Mouse (Mus musculus): Measurements from ENCODE around the gene Rnf150. TPM values are rescaled to one million over a fixed set of nuclear protein-coding genes. Genes with fewer than 3 reads are reported as not detected.

The Rnf150 gene
- total and polyA plus RNA-seq, 3 experiments = not detected

DNA sequence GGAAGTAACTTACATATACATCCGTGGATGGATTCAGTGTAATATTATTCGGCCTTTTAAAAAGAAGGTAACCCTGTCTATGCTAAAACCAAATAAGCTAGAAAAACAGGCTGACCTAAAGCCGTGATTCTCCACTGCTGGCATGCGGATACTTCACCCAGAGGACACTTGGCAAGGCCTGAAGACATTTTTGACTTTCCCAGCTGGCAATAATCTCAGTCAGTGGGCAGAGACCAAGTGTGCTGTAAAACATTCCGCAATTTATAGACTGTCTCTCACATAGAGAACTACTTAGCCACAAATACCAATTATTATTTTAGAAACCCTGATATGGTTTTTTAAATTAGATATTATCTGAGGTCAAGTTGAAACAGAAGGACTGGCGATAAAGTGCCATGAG, 202.9 kb downstream of the Rnf150 start:
- Histone ChIP-seq H3K27me3 (ENCODE audit: control insufficient read depth in 1 of 2, insufficient read depth in 2 of 2, low read length in 2 of 2) (no peaks in the 10 kb centered on the region), H3K4me1 (ENCODE audit: control insufficient read depth in 1 of 2, insufficient read depth in 2 of 2, low read length in 2 of 2) (no peaks in the 10 kb centered on the region), H3K36me3 (ENCODE audit: control insufficient read depth in 1 of 2, insufficient read depth in 2 of 2, low read length in 2 of 2) (no peaks in the 10 kb centered on the region), H3K79me2 (ENCODE audit: control insufficient read depth, insufficient read depth, low read length, poor library complexity) (no peaks in the 10 kb centered on the region), H3K9ac (ENCODE audit: control insufficient read depth, low read depth, low read length, poor library complexity, severe bottlenecking) (no peak overlapping the region), H3K4me3 (ENCODE audit: control insufficient read depth in 1 of 2, insufficient read depth in 1 of 2, low read depth in 2 of 2, low read length in 2 of 2) (no peak overlapping the region), H3K27ac (ENCODE audit: control insufficient read depth, low read depth, low read length) (no peak overlapping the region), H3K9me3 (replicated peaks; ENCODE audit: insufficient read depth, low read length) (no peaks in the 10 kb centered on the region)
- DNase-seq (ENCODE audit: low read depth, low spot score) = no peak
- TF ChIP-seq CTCF (IDR thresholded peaks at IDR 0.05 in 2 of 3, conservative IDR thresholded peaks at IDR 0.05 in 1 of 3; ENCODE audit: control insufficient read depth in 1 of 3, insufficient read depth in 1 of 3, low read depth in 2 of 3, low read length in 3 of 3, poor library complexity in 1 of 3, severe bottlenecking in 1 of 3) (no peak), POLR2AphosphoS5 (IDR thresholded peaks at IDR 0.05; ENCODE audit: borderline replicate concordance, low read depth, low read length) (no peak), ETS1 (IDR thresholded peaks at IDR 0.05; ENCODE audit: low read depth, low read length) (no peak), POLR2A (IDR thresholded peaks at IDR 0.05; ENCODE audit: control insufficient read depth in 1 of 2, insufficient read depth in 1 of 2, low read depth in 1 of 2, low read length in 2 of 2, poor library complexity in 1 of 2) (no peak), ZMIZ1 (IDR thresholded peaks at IDR 0.05; ENCODE audit: low read depth, low read length) (no peak), MAZ (IDR thresholded peaks at IDR 0.05; ENCODE audit: low read depth, low read length) (no peak), SIN3A (IDR thresholded peaks at IDR 0.05; ENCODE audit: low read length) (no peak)

DNA sequence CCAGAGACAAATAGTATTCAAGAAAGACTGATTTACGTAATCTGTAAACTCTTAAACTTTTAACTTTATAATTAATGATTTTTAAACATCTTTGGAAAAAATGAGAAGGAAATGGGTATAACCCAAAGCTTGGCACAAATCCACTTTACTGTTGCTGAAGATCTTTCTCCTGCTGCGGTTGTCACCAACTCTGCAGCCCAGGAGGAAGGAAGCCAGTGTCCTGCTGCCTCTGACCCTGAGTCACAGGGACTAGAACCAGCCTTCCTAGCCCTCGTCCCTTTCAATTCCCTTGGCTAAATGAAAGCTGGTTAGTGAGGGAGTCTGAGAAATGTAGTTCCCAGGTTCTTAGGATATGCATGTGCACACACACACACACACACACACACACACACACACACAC, 203.7 kb downstream of the Rnf150 start:
- H3K4me1 ChIP-seq (ENCODE audit: control insufficient read depth in 1 of 2, insufficient read depth in 2 of 2, low read length in 2 of 2) = no peaks in the 10 kb centered on the region
- H3K36me3 ChIP-seq (ENCODE audit: control insufficient read depth in 1 of 2, insufficient read depth in 2 of 2, low read length in 2 of 2) = no peaks in the 10 kb centered on the region
- H3K79me2 ChIP-seq (ENCODE audit: control insufficient read depth, insufficient read depth, low read length, poor library complexity) = no peaks in the 10 kb centered on the region
- no peaks in the 10 kb centered on the region for H3K27me3 ChIP-seq (ENCODE audit: control insufficient read depth in 1 of 2, insufficient read depth in 2 of 2, low read length in 2 of 2)
- no peaks in the 10 kb centered on the region for H3K9me3 ChIP-seq (replicated peaks; ENCODE audit: insufficient read depth, low read length)
- TF ChIP-seq USF2 (IDR thresholded peaks at IDR 0.05; ENCODE audit: borderline replicate concordance in 1 of 2, insufficient read depth in 1 of 2, low read depth in 1 of 2, low read length in 2 of 2) = no peak
- TF ChIP-seq KAT2A (conservative IDR thresholded peaks at IDR 0.05; ENCODE audit: low read depth, low read length) = no peak
- TF ChIP-seq CTCF (IDR thresholded peaks at IDR 0.05 in 2 of 3, conservative IDR thresholded peaks at IDR 0.05 in 1 of 3; ENCODE audit: control insufficient read depth in 1 of 3, insufficient read depth in 1 of 3, low read depth in 2 of 3, low read length in 3 of 3, poor library complexity in 1 of 3, severe bottlenecking in 1 of 3) = no peak
- no peak for TF ChIP-seq POLR2AphosphoS5 (IDR thresholded peaks at IDR 0.05; ENCODE audit: borderline replicate concordance, low read depth, low read length)
- no peak for TF ChIP-seq GATA1 (IDR thresholded peaks at IDR 0.05; ENCODE audit: low read depth, low read length)
- no peak for TF ChIP-seq MAZ (IDR thresholded peaks at IDR 0.05; ENCODE audit: low read depth, low read length)
- TF ChIP-seq JUND (IDR thresholded peaks at IDR 0.05; ENCODE audit: low read depth, low read length) = no peak
- TF ChIP-seq POLR2A (IDR thresholded peaks at IDR 0.05; ENCODE audit: control insufficient read depth in 1 of 2, insufficient read depth in 1 of 2, low read depth in 1 of 2, low read length in 2 of 2, poor library complexity in 1 of 2) = no peak
- no peak for TF ChIP-seq POLR2AphosphoS2 (IDR thresholded peaks at IDR 0.05; ENCODE audit: low read length)
- TF ChIP-seq ZC3H11A (IDR thresholded peaks at IDR 0.05; ENCODE audit: low read depth, low read length) = no peak
- no peak for TF ChIP-seq MYB (IDR thresholded peaks at IDR 0.05; ENCODE audit: low read depth, low read length)
- no peak for TF ChIP-seq HCFC1 (IDR thresholded peaks at IDR 0.05; ENCODE audit: low read depth, low read length)
- no peak for TF ChIP-seq NRF1 (IDR thresholded peaks at IDR 0.05; ENCODE audit: insufficient read depth, low read depth, low read length, poor library complexity, severe bottlenecking)
- no peak overlapping the region for H3K27ac ChIP-seq (ENCODE audit: control insufficient read depth, low read depth, low read length)
- H3K9ac ChIP-seq (ENCODE audit: control insufficient read depth, low read depth, low read length, poor library complexity, severe bottlenecking) = no peak overlapping the region
- H3K4me3 ChIP-seq (ENCODE audit: control insufficient read depth in 1 of 2, insufficient read depth in 1 of 2, low read depth in 2 of 2, low read length in 2 of 2) = no peak overlapping the region
- no peak for DNase-seq (ENCODE audit: low read depth, low spot score)

Data from MEL (cell line).